Mouse (Mus musculus) cerebellum, adult 2 months (tissue): Measurements from ENCODE around the gene Pitpna.

ENCODE experiments used
- CTCF ChIP-seq: fragments of 200-500 bp; IDR thresholded peaks from 2 replicates; pipeline ENCODE4 v1.5.1; 2011; ENCODE audit warnings: low read depth, mild to moderate bottlenecking, control low read depth, low read length, moderate library complexity, borderline replicate concordance; ENCODE audit not compliant: insufficient read depth
- POLR2A ChIP-seq: fragments of 200-500 bp; IDR thresholded peaks from 2 replicates; pipeline ENCODE4 v1.6.1; 2011; ENCODE audit warnings: low read length, control low read depth, borderline replicate concordance; ENCODE audit not compliant: insufficient read depth

- TF ChIP-seq POLR2A: no peak
- TF ChIP-seq CTCF: no peak
These were observed 19.8 kb upstream of the Pitpna start for GRCm38 (mm10) chr11:75568115-75568511.
